Mouse (Mus musculus) hindbrain, embryonic 15.5 days (tissue): ENCODE results near the gene Fam160a1. TPM values are rescaled to one million over a fixed set of nuclear protein-coding genes. Genes with fewer than 3 reads are reported as not detected.

ENCODE experiments used
- ATAC-seq: fragments of 200-750 bp; cut with Nextera tagmentation; 2 replicates; pipeline ENCODE4 v1.8.0; 2017; ENCODE audit warnings: low read depth, moderate number of reproducible peaks, moderate TSS enrichment; ENCODE audit not compliant: low FRiP score
- H3K27ac ChIP-seq: fragments of 300-500 bp; sonication (generic); replicated peaks from 2 replicates; pipeline ENCODE4 v1.5.1; 2015; ENCODE audit warnings: mild to moderate bottlenecking, inconsistent platforms
- H3K27me3 ChIP-seq: fragments of 300-500 bp; sonication (generic); 2 replicates; pipeline ENCODE4 v1.6.1; 2015; ENCODE audit warnings: control low read depth, inconsistent platforms
- H3K36me3 ChIP-seq: fragments of 300-500 bp; sonication (generic); 2 replicates; pipeline ENCODE4 v1.6.1; 2015; ENCODE audit warnings: control low read depth, inconsistent platforms
- H3K4me1 ChIP-seq: fragments of 300-500 bp; sonication (generic); replicated peaks from 2 replicates; pipeline ENCODE4 v1.6.1; 2015; ENCODE audit warnings: control low read depth, inconsistent platforms
- H3K4me2 ChIP-seq: fragments of 300-500 bp; sonication (generic); 2 replicates; pipeline ENCODE4 v1.6.1; 2015; ENCODE audit warnings: moderate library complexity, mild to moderate bottlenecking, inconsistent platforms
- H3K4me3 ChIP-seq: fragments of 300-500 bp; sonication (generic); 2 replicates; pipeline ENCODE4 v1.5.1; 2015; ENCODE audit warnings: mild to moderate bottlenecking, inconsistent platforms
- H3K9ac ChIP-seq: fragments of 300-500 bp; sonication (generic); 2 replicates; pipeline ENCODE4 v1.6.1; 2015; ENCODE audit warnings: inconsistent platforms
- H3K9me3 ChIP-seq: fragments of 300-500 bp; sonication (generic); 2 replicates; pipeline ENCODE4 v1.6.1; 2016; ENCODE audit warnings: control low read depth, inconsistent platforms
- WGBS: fragments of 180-500 bp; shearing (Covaris S2); methylation state at CpG from one replicate; pipeline ENCODE4 v1.1.7; 2015; 5-methylcytosine and 5-hydroxymethylcytosine counted together
- polyA plus RNA-seq: library from polyadenylated mRNA; unstranded; fragments of >200 nt; fragmentation: Nextera tagmentation; extraction: Ambion mirVana; gene quantifications from 2 replicates; pipeline ENCODE4 v1.2.1, GENCODE M21; 2015

Fam160a1 gene
- polyA plus RNA-seq, 1 experiment from 2014 or later = 0.60 TPM

DNA sequence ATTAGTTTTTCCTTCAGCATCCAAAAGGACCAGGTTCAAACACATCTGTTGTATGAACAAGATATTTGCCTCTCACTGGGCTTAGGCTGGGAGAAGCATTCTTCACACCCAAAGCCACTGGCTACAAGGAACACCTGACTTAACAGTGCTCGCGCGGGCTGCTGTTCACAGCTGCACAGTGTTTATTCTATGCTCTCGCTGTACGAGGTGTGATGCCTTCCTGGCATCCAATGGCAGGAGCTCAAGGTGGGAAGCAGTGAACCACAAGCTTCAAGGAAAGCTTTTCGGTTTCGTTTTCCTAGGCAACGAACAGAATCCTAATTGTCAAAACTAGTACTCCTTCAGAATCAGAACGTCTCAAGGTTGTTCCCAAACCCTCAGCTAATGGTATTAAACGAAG is 40.4 kb downstream of the Fam160a1 start:
- ATAC-seq = no peak
- H3K9me3 ChIP-seq = no peaks in the 10 kb centered on the region
- no peaks in the 10 kb centered on the region for H3K27me3 ChIP-seq
- no peak overlapping the region for H3K9ac ChIP-seq
- WGBS = 78% methylated on average over 10 of the region's 10 CpGs
- H3K36me3 ChIP-seq = no peaks in the 10 kb centered on the region
- no peak overlapping the region for H3K27ac ChIP-seq
- no peak overlapping the region for H3K4me2 ChIP-seq
- no peak overlapping the region for H3K4me3 ChIP-seq
- H3K4me1 ChIP-seq = no peaks in the 10 kb centered on the region

DNA sequence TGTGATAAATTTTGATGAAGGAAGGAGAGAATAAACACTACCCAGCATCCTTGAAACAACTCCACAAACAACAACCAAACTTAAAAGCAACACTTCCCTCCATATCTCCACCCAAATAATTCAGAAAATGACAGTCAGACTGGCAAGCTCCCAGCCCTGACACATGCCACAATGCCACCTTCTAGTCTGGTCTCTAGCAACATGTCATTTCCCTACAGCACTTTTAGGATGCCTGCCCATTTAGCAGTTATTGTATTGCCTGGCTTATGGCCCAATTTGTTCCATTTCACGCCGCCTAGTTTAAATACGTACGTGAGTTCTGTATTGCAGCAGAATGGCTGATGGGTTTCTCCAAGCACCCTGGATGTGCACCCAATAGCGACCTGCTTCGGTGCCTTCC is 41.0 kb downstream of the Fam160a1 start:
- ATAC-seq = no peak
- 60% methylated on average over 6 of the region's 6 CpGs for WGBS
- no peaks in the 10 kb centered on the region for H3K27me3 ChIP-seq
- H3K4me2 ChIP-seq = no peak overlapping the region
- no peaks in the 10 kb centered on the region for H3K36me3 ChIP-seq
- H3K27ac ChIP-seq = no peak overlapping the region
- H3K4me3 ChIP-seq = no peak overlapping the region
- no peaks in the 10 kb centered on the region for H3K4me1 ChIP-seq
- H3K9me3 ChIP-seq = no peaks in the 10 kb centered on the region
- H3K9ac ChIP-seq = no peak overlapping the region

DNA sequence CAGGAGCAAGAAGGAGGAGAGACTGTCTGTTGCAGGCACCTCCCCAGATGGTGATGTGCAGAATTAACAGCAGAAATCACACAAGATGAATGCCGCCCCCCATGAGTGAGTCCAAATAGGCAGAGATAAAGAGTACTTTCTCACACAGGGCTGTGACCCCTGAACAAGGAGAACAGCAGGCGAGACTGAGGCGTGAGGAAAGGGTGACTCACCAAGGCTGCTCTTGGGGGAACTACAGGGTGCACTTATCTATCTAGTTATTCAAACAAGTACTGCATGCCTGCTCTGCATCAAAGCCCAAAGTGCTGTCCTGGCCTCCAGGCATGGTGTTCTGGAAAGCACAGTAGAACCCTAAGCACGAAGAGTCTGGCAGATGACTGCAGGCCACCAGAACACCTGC is 43.2 kb downstream of the Fam160a1 start:
- Histone ChIP-seq H3K9me3 (no peaks in the 10 kb centered on the region), H3K27ac (no peak overlapping the region), H3K4me2 (no peak overlapping the region), H3K9ac (no peak overlapping the region), H3K4me3 (no peak overlapping the region), H3K36me3 (no peaks in the 10 kb centered on the region), H3K27me3 (no peaks in the 10 kb centered on the region), H3K4me1 (no peaks in the 10 kb centered on the region)
- 75% methylated on average over 4 of the region's 4 CpGs for WGBS
- ATAC-seq = no peak

DNA sequence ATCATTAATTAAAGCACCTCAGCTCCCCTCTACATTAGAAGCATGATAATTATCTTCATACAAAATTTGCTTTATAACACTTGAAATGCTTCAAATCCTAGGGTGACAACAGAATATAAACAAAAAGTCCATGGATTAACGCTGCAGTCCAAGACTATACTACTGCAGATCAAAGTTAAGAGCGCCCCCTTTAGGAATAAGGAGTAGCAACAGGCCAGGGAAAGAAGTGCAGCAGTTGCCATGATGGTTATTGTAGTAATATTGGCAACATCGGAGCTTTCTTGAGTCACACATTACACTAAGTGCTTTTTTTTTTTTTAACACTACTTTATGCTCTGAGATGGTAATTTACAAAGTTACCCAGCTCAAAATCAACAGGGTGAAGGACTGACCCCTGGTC is 43.7 kb downstream of the Fam160a1 start:
- WGBS = 45% methylated on average over 3 of the region's 3 CpGs
- H3K4me1 ChIP-seq = no peaks in the 10 kb centered on the region

DNA sequence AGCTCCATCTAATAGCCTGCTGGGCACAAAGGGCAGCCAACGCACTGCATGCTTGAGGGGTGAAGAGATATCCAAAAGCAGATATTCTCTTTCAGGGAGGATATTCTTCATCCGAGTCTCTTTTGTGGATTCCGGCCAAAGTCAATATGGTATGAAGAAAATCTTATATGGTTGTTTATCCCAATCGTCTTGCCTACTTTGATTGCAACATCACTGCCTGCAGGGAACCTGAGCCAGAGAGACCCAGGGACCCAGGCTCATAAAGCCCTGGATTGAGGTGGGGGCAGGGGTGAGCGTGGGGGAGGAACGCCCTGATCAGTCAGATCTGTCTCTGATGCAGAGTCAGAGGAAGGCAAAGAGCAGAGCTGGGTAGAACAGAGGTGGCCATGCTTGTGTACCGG is 52.2 kb downstream of the Fam160a1 start:
- Histone ChIP-seq H3K36me3 (no peaks in the 10 kb centered on the region), H3K27me3 (no peaks in the 10 kb centered on the region), H3K9me3 (no peaks in the 10 kb centered on the region), H3K4me2 (no peak overlapping the region), H3K4me1 (0 out of 2 replicates have a peak, but pooled peaks cover 7% of the 10 kb centered on the region), H3K27ac (no peak overlapping the region), H3K4me3 (no peak overlapping the region), H3K9ac (no peak overlapping the region)
- ATAC-seq = no peak
- 71% methylated on average over 7 of the region's 7 CpGs for WGBS

More for the DNA sequence above, 43.7 kb downstream of the Fam160a1 start:
- no peak for ATAC-seq
- no peaks in the 10 kb centered on the region for H3K27me3 ChIP-seq
- H3K9ac ChIP-seq = no peak overlapping the region
- no peaks in the 10 kb centered on the region for H3K9me3 ChIP-seq
- no peak overlapping the region for H3K4me3 ChIP-seq
- H3K36me3 ChIP-seq = no peaks in the 10 kb centered on the region
- H3K4me2 ChIP-seq = no peak overlapping the region
- H3K27ac ChIP-seq = no peak overlapping the region

DNA sequence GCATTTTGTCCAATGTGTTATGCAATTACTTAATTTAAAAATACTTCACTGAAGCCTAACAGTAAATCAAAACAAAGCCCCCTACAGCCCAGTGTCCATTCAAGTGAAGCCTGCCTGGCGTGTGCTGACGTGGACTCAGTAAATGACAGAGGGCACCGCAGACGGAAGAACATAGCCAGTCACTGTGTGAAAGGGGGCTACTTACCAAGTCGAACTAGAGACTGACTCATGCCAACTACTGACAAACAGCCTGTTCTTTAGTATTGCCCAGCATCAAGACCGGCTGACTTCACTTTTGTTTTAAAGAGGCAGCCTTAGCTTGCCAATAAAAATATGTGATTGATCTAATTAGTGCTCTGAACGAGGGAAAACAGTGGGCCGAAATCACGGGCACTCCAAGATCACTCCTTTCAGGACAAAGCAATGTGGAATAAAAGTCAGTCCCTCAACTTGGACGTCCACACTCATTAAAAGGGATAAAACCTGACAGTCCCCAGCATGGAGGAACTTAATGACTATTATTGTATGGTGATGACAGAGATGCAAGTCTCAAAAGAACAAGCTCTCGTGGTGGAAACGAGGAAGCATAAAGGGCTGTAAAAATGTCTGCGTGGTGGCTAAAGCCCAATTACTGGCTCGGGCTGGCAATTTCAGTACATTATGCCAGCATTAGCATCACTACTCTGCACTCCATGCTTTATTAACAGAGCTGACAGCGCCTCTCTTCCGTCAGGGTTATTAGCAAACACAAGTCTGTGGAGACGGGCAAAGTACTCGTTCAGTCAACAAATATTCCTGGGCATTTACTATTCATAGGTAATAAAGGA is 52.9 kb downstream of the Fam160a1 start:
- Histone ChIP-seq H3K4me1 (0 out of 2 replicates have a peak, but pooled peaks cover 7% of the 10 kb centered on the region), H3K9me3 (no peaks in the 10 kb centered on the region), H3K4me2 (no peak overlapping the region), H3K9ac (no peak overlapping the region), H3K4me3 (no peak overlapping the region), H3K27ac (no peak overlapping the region), H3K36me3 (no peaks in the 10 kb centered on the region), H3K27me3 (no peaks in the 10 kb centered on the region)
- ATAC-seq = no peak
- 44% methylated on average over 18 of the region's 18 CpGs for WGBS

DNA sequence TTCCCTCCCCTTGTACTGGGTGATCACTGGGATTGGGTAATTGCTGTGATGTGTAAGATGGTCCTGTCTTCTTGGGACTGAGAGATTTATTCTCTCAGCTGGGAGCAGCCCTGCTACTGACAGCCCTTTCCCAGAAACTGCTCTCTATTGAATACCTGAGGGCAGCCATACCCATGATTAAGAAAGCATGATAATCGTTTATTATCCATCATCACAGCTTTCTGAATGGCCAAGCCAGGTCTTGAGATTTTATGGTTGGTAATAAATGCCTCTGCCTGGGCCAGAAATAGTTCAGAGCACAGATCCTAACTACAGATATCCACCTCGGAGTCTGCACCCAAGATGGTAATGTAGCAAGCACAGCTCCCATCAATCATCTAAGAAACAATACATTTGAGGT is 59.1 kb downstream of the Fam160a1 start:
- ATAC-seq = no peak

DNA sequence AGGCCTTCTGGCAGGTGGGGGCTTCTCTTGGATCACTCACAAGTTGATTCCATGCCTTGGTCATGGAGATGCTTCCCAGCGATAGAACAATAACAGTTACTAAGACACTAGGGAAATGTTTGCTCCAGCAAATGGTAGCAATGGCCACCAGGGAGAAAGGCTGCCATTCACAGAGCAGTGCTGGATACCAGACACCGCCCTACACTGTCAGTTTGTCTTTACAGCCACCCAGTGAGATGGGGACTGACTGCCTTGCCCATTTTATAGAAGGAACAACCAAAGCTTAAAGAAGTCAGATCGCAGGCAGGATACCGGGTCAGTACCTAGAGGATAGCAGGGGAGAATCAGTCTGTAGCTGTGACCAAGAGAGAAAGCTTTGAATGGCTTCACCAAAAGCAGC is 59.7 kb downstream of the Fam160a1 start:
- 85% methylated on average over 4 of the region's 4 CpGs for WGBS

More for the DNA sequence above, 59.1 kb downstream of the Fam160a1 start:
- no peaks in the 10 kb centered on the region for H3K27me3 ChIP-seq
- no peak overlapping the region for H3K9ac ChIP-seq
- no peaks in the 10 kb centered on the region for H3K4me1 ChIP-seq
- H3K9me3 ChIP-seq = no peaks in the 10 kb centered on the region
- H3K36me3 ChIP-seq = no peaks in the 10 kb centered on the region
- no peak overlapping the region for H3K4me3 ChIP-seq
- no peak overlapping the region for H3K4me2 ChIP-seq
- H3K27ac ChIP-seq = no peak overlapping the region
- 67% methylated on average over 2 of the region's 2 CpGs for WGBS

DNA sequence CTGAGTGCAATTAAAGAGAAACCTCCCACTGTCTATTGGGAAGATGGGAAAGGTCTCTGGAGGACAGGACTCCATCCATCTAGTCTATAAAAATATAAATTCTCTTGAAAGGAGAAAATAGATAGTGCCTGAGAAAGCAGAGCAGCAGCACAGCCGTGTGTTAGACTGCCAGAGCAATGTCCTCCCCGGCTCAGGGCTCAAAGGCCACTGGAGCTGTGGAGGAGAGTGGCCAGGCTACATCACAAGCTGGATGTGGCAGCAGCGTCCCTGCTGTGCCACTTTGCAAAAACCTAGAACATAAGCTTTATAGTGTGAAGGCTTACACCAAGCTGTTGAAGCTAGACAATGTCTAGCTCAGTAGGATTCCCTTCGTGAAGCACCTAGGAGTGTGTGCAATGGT is 67.7 kb downstream of the Fam160a1 start:
- H3K9me3 ChIP-seq = no peaks in the 10 kb centered on the region
- H3K36me3 ChIP-seq = no peaks in the 10 kb centered on the region
- 60% methylated on average over 4 of the region's 4 CpGs for WGBS
- no peaks in the 10 kb centered on the region for H3K27me3 ChIP-seq
- no peak overlapping the region for H3K4me3 ChIP-seq
- ATAC-seq = no peak
- no peak overlapping the region for H3K9ac ChIP-seq
- no peak overlapping the region for H3K27ac ChIP-seq
- no peaks in the 10 kb centered on the region for H3K4me1 ChIP-seq
- H3K4me2 ChIP-seq = no peak overlapping the region

More for the DNA sequence above, 59.7 kb downstream of the Fam160a1 start:
- H3K36me3 ChIP-seq = no peaks in the 10 kb centered on the region
- no peaks in the 10 kb centered on the region for H3K9me3 ChIP-seq
- no peak overlapping the region for H3K4me2 ChIP-seq
- no peak overlapping the region for H3K4me3 ChIP-seq
- no peak overlapping the region for H3K27ac ChIP-seq
- no peaks in the 10 kb centered on the region for H3K4me1 ChIP-seq
- no peak for ATAC-seq
- no peaks in the 10 kb centered on the region for H3K27me3 ChIP-seq
- H3K9ac ChIP-seq = no peak overlapping the region

DNA sequence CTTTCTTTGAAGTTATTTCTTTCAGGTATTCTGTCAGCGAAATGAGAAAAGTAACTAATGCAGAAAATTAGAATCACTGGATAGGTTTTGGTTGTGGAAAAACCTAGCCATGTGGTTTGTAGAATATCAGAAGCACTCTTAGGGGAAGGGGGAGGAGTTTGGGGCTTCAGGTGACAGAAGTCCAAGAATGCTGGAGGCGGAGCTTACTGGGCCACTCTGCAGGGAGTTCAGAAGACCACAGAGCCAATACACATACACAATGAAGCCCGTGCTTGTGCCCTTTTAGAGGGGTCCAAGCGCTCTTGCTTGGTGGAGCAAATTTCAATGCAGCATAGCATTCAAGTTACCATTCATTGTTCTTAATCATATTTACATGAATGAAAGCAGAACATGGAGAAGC is 68.2 kb downstream of the Fam160a1 start:
- Histone ChIP-seq H3K9me3 (no peaks in the 10 kb centered on the region), H3K4me1 (no peaks in the 10 kb centered on the region), H3K36me3 (no peaks in the 10 kb centered on the region), H3K4me3 (no peak overlapping the region), H3K4me2 (no peak overlapping the region), H3K9ac (no peak overlapping the region), H3K27ac (no peak overlapping the region), H3K27me3 (no peaks in the 10 kb centered on the region)
- no peak for ATAC-seq
- 25% methylated on average over 4 of the region's 4 CpGs for WGBS

DNA sequence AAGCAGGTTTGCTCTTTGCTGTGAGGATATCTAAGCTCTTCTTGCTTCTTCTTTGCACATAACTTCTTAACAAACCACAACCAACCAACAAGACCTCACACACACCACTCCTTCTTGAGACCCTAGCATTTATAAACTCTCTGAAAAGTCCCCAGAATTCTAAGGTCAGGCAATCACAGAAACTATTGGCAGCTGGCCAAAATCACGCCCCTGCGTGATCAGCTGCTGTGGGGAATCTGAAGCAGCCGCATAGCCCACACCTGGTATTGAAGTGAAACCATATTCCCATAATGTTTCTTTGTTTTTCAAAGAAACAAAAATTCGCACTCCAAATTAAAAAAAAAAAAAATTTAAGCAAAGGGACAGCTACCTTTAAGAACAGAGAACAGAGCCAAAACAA is 71.0 kb downstream of the Fam160a1 start:
- H3K36me3 ChIP-seq = no peaks in the 10 kb centered on the region
- no peak for ATAC-seq

DNA sequence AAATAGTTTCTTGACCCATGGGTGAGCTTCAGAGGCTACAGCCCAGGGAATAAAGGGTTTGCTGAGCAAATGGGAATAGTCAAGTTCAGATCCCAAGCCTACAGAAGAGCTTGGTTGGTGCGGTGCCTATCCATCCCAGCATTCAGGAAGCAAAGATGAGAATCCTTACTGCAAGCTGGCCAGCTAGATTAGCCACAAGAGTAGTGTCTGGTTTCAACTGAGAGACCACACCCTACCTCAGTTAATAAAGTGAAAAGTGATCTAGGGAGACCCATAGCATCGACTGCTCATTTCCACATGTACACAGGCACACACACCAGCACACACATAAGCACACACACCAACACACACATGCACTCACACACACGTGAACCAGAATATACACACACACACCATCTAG is 75.3 kb downstream of the Fam160a1 start:
- no peak overlapping the region for H3K9ac ChIP-seq
- WGBS = 93% methylated on average over 3 of the region's 3 CpGs
- H3K36me3 ChIP-seq = no peaks in the 10 kb centered on the region
- no peak overlapping the region for H3K27ac ChIP-seq
- no peak overlapping the region for H3K4me3 ChIP-seq
- H3K9me3 ChIP-seq = no peaks in the 10 kb centered on the region
- no peaks in the 10 kb centered on the region for H3K4me1 ChIP-seq
- no peak for ATAC-seq
- H3K27me3 ChIP-seq = no peaks in the 10 kb centered on the region
- no peak overlapping the region for H3K4me2 ChIP-seq

More for the DNA sequence above, 71.0 kb downstream of the Fam160a1 start:
- 65% methylated on average over 4 of the region's 4 CpGs for WGBS
- H3K27ac ChIP-seq = no peak overlapping the region
- H3K4me3 ChIP-seq = no peak overlapping the region
- H3K4me1 ChIP-seq = no peaks in the 10 kb centered on the region
- no peaks in the 10 kb centered on the region for H3K27me3 ChIP-seq
- H3K9me3 ChIP-seq = no peaks in the 10 kb centered on the region
- H3K9ac ChIP-seq = no peak overlapping the region
- no peak overlapping the region for H3K4me2 ChIP-seq

DNA sequence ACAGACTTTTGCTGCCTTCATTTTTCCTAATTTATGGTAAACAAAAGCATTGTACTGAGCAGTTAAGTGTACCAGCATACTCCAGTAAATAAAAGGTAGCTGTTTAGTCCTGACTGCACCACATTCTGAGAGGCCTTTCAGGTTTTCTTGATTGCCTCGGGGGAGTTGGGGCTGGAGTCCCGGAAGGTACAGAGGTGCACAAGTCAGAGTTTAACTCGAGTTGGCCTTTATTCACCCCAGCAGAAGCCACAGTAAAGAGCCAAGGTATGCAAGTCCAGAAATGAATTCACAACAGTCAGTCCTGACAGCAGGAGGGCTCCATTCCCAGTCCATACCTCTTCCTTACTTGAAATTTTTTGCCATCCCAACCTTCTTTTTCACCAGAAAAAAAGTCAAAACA is 78.5 kb downstream of the Fam160a1 start:
- Histone ChIP-seq H3K4me3 (no peak overlapping the region), H3K27me3 (no peaks in the 10 kb centered on the region), H3K4me2 (no peak overlapping the region), H3K9ac (no peak overlapping the region), H3K36me3 (no peaks in the 10 kb centered on the region), H3K4me1 (no peaks in the 10 kb centered on the region), H3K27ac (no peak overlapping the region), H3K9me3 (no peaks in the 10 kb centered on the region)
- ATAC-seq = no peak
- WGBS = 76% methylated on average over 3 of the region's 3 CpGs
